Mouse (Mus musculus): ENCODE results near the gene B3gnt2. TPM values are rescaled to one million over a fixed set of nuclear protein-coding genes. Genes with fewer than 3 reads are reported as not detected.

B3gnt2 gene
- polyA plus RNA-seq, 1 experiment from 2014 or later = 3.4 TPM

DNA sequence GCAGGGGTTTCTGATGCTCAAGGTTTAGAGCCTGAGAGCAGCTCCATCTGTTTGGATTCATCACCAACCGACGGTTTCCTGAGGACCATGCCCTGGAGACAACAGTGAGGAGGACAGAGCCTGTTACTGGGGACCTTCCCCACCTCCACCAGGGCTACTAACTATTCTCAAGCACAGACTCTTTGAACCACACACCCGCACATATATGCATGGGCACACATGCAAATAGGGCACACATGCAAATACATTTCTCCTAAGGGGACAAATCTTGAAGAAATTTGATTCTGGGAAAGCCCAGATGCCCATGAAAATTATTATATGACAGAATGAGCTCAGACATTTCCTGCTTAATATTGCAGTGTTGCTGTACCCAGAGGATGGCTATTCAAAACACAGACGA, 95.3 kb downstream of the B3gnt2 start:
- Histone ChIP-seq H3K4me3 (no peak overlapping the region), H3K9me3 (replicated peaks) (no peaks in the 10 kb centered on the region), H3K27ac (no peak overlapping the region), H3K36me3 (no peaks in the 10 kb centered on the region), H3K9ac (no peak overlapping the region), H3K4me1 (no peaks in the 10 kb centered on the region), H3K27me3 (no peaks in the 10 kb centered on the region), H3K4me2 (replicated peaks) (no peak overlapping the region)
- ATAC-seq (ENCODE audit: low FRiP score) = no peak
- WGBS = 85% methylated on average over 4 of the region's 4 CpGs

GRCm38 (mm10) chr11:22763556-22764295, 97.0 kb downstream of the B3gnt2 start:
- no peak overlapping the region for H3K4me2 ChIP-seq (replicated peaks)
- 68% methylated on average over 4 of the region's 4 CpGs for WGBS
- H3K9me3 ChIP-seq (replicated peaks) = no peaks in the 10 kb centered on the region
- H3K4me1 ChIP-seq = no peaks in the 10 kb centered on the region
- ATAC-seq (ENCODE audit: low FRiP score) = no peak
- no peak overlapping the region for H3K27ac ChIP-seq
- H3K4me3 ChIP-seq = no peak overlapping the region
- no peaks in the 10 kb centered on the region for H3K36me3 ChIP-seq
- no peak overlapping the region for H3K9ac ChIP-seq
- H3K27me3 ChIP-seq = no peaks in the 10 kb centered on the region

GRCm38 (mm10) chr11:22763055-22763454, 97.7 kb downstream of the B3gnt2 start:
- Histone ChIP-seq H3K4me1 (no peaks in the 10 kb centered on the region), H3K4me2 (replicated peaks) (no peak overlapping the region), H3K4me3 (no peak overlapping the region), H3K27me3 (no peaks in the 10 kb centered on the region), H3K9me3 (replicated peaks) (no peaks in the 10 kb centered on the region), H3K27ac (no peak overlapping the region), H3K9ac (no peak overlapping the region), H3K36me3 (no peaks in the 10 kb centered on the region)
- 65% methylated on average over 1 of the region's 1 CpGs for WGBS
- ATAC-seq (ENCODE audit: low FRiP score) = no peak

- H3K27me3 ChIP-seq = no peaks in the 10 kb centered on the region
- no peak for ATAC-seq (ENCODE audit: low FRiP score)
- 90% methylated on average over 18 of the region's 18 CpGs for WGBS
Measured at GRCm38 (mm10) chr11:22762236-22762927, 98.4 kb downstream of the B3gnt2 start.

DNA sequence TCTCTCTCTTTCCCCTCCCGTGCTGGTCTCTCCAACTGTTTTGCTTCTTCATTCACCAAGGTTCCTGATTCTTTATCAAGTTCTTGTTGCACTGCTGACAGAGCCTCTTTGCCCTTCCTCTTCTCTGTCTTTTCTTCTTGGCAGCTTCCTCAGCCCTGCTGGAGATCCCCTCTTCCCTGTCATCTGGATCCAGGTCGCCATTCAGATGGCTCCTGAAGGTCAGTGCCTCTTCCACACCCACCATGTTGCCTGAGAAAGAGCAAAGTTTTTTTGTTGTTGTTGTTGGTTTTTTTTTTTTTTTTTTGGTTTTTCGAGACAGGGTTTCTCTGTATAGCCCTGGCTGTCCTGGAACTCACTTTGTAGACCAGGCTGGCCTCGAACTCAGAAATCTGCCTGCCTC, 101.0 kb downstream of the B3gnt2 start:
- no peaks in the 10 kb centered on the region for H3K9me3 ChIP-seq (replicated peaks)
- no peaks in the 10 kb centered on the region for H3K36me3 ChIP-seq
- no peaks in the 10 kb centered on the region for H3K4me1 ChIP-seq
- H3K4me2 ChIP-seq (replicated peaks) = no peak overlapping the region
- no peaks in the 10 kb centered on the region for H3K27me3 ChIP-seq
- no peak overlapping the region for H3K4me3 ChIP-seq
- no peak for ATAC-seq (ENCODE audit: low FRiP score)
- no peak overlapping the region for H3K9ac ChIP-seq
- no peak overlapping the region for H3K27ac ChIP-seq
- 91% methylated on average over 3 of the region's 4 CpGs for WGBS

More at GRCm38 (mm10) chr11:22762236-22762927, 98.4 kb downstream of the B3gnt2 start:
- Histone ChIP-seq H3K4me1 (no peaks in the 10 kb centered on the region), H3K9ac (no peak overlapping the region), H3K36me3 (no peaks in the 10 kb centered on the region), H3K9me3 (replicated peaks) (no peaks in the 10 kb centered on the region), H3K27ac (no peak overlapping the region), H3K4me2 (replicated peaks) (no peak overlapping the region), H3K4me3 (no peak overlapping the region)

GRCm38 (mm10) chr11:22756168-22756980, 104.4 kb downstream of the B3gnt2 start:
- Histone ChIP-seq H3K27ac (no peak overlapping the region), H3K9ac (no peak overlapping the region), H3K27me3 (no peaks in the 10 kb centered on the region), H3K4me3 (no peak overlapping the region), H3K9me3 (replicated peaks) (no peaks in the 10 kb centered on the region), H3K4me2 (replicated peaks) (no peak overlapping the region), H3K4me1 (no peaks in the 10 kb centered on the region), H3K36me3 (no peaks in the 10 kb centered on the region)
- WGBS = 79% methylated on average over 3 of the region's 3 CpGs
- no peak for ATAC-seq (ENCODE audit: low FRiP score)

DNA sequence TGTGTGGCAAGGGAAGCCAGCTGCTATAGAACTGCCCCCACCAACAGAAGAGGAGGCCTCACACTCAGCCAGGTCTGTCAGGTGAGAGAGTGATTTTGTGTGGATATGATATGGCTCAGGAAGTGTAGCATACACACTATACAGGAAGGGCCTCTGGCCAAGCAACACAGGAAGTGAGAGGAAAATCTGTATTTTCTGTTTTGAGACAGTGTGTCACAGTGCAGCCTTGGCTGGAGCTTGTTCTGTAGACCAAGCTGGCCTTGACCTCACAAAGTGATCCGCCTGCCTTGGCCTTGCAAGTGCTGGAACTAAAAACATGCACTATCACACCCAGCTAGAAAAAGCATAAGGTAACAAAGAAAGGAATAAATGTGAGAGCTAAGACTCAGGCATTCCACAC, 105.6 kb downstream of the B3gnt2 start:
- Histone ChIP-seq H3K4me2 (replicated peaks) (no peak overlapping the region), H3K4me1 (no peaks in the 10 kb centered on the region), H3K9me3 (replicated peaks) (no peaks in the 10 kb centered on the region), H3K36me3 (no peaks in the 10 kb centered on the region), H3K4me3 (no peak overlapping the region), H3K27me3 (no peaks in the 10 kb centered on the region), H3K27ac (no peak overlapping the region), H3K9ac (no peak overlapping the region)
- WGBS = 79% methylated on average over 1 of the region's 1 CpGs
- ATAC-seq (ENCODE audit: low FRiP score) = no peak

DNA sequence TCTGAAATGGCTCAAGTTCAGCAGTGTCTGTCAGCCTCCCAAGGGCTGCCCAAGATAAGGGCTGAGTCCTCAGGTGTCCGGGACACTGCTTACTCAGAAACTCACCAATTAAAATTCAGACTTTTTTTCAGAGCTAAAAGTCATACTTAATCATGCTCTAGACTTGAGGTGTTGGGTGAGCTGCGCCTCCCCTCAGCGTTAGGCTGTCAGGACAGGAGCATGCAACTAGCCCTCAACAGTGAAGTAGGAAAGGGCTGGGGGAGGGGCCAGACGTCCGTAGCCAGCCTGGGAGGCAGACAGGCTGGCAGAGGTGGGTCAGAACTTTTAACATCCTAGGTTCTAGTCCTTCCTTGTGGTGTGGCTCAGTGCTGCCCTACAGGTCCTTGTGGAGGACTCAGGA, 108.2 kb downstream of the B3gnt2 start:
- Histone ChIP-seq H3K27me3 (no peaks in the 10 kb centered on the region), H3K27ac (no peak overlapping the region), H3K4me2 (replicated peaks) (no peak overlapping the region), H3K36me3 (no peaks in the 10 kb centered on the region), H3K9ac (no peak overlapping the region), H3K4me3 (no peak overlapping the region), H3K9me3 (replicated peaks) (no peaks in the 10 kb centered on the region), H3K4me1 (no peaks in the 10 kb centered on the region)
- 50% methylated on average over 5 of the region's 5 CpGs for WGBS
- ATAC-seq (ENCODE audit: low FRiP score) = no peak

DNA sequence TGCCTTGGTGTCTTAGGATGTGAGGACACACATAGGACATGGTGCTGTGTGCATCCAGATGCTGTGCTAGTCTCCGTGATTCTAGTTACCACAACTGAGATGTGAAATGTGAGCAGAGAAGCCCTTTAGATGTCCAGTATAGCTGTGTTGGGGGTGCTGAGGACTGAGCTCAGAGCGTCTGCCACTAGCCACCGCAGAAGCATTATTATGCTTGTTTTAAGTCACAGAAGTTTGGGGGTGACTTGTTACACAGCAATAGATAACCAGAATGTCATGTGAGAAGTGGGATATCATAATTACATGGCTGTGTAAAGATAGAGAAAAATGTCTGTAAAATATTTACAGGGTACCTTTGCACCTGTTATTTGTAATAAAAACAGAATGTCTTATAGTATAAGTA, 109.2 kb downstream of the B3gnt2 start:
- ATAC-seq (ENCODE audit: low FRiP score) = no peak
- peaks cover 6% of the 10 kb centered on the region; the same call in 1 of the 2 replicates for H3K9me3 ChIP-seq (replicated peaks)
- no peak overlapping the region for H3K27ac ChIP-seq
- H3K4me1 ChIP-seq = no peaks in the 10 kb centered on the region
- H3K4me3 ChIP-seq = no peak overlapping the region
- no peak overlapping the region for H3K9ac ChIP-seq
- H3K27me3 ChIP-seq = no peaks in the 10 kb centered on the region
- H3K36me3 ChIP-seq = no peaks in the 10 kb centered on the region
- H3K4me2 ChIP-seq (replicated peaks) = no peak overlapping the region
- 92% methylated on average over 3 of the region's 3 CpGs for WGBS

- ATAC-seq (ENCODE audit: low FRiP score) = no peak
- H3K9me3 ChIP-seq (replicated peaks) = peaks cover 12% of the 10 kb centered on the region; the same call in 1 of the 2 replicates
- 86% methylated on average over 7 of the region's 7 CpGs for WGBS
- no peaks in the 10 kb centered on the region for H3K4me1 ChIP-seq
- no peaks in the 10 kb centered on the region for H3K36me3 ChIP-seq
- no peak overlapping the region for H3K4me3 ChIP-seq
- H3K9ac ChIP-seq = no peak overlapping the region
- H3K4me2 ChIP-seq (replicated peaks) = no peak overlapping the region
- H3K27ac ChIP-seq = no peak overlapping the region
- H3K27me3 ChIP-seq = no peaks in the 10 kb centered on the region
Measured at GRCm38 (mm10) chr11:22747406-22747805, 113.4 kb downstream of the B3gnt2 start.

GRCm38 (mm10) chr11:22745356-22745755, 115.4 kb downstream of the B3gnt2 start:
- Histone ChIP-seq H3K9ac (no peak overlapping the region), H3K4me1 (no peaks in the 10 kb centered on the region), H3K36me3 (no peaks in the 10 kb centered on the region), H3K4me2 (replicated peaks) (no peak overlapping the region), H3K4me3 (no peak overlapping the region), H3K27me3 (no peaks in the 10 kb centered on the region), H3K9me3 (replicated peaks) (peaks cover 12% of the 10 kb centered on the region; the same call in 1 of the 2 replicates), H3K27ac (no peak overlapping the region)
- ATAC-seq (ENCODE audit: low FRiP score) = no peak

- H3K36me3 ChIP-seq = no peaks in the 10 kb centered on the region
- H3K4me1 ChIP-seq = no peaks in the 10 kb centered on the region
- H3K9me3 ChIP-seq (replicated peaks) = peaks cover 12% of the 10 kb centered on the region; the same call in 1 of the 2 replicates
- no peak overlapping the region for H3K4me2 ChIP-seq (replicated peaks)
- no peak overlapping the region for H3K9ac ChIP-seq
- H3K27me3 ChIP-seq = no peaks in the 10 kb centered on the region
- 90% methylated on average over 5 of the region's 5 CpGs for WGBS
- no peak for ATAC-seq (ENCODE audit: low FRiP score)
- H3K4me3 ChIP-seq = no peak overlapping the region
- H3K27ac ChIP-seq = no peak overlapping the region
Measured at GRCm38 (mm10) chr11:22743561-22744269, 117.0 kb downstream of the B3gnt2 start.
